Mouse (Mus musculus) heart, embryonic 10.5 days (tissue): ENCODE measurements around the gene Gli1. TPM values are rescaled to one million over a fixed set of nuclear protein-coding genes. Genes with fewer than 3 reads are reported as not detected.
A peak's percentile ranks its signal among the peaks of the same experiment; 100 is the strongest.
"Not testable (repeated sequence)": the region's sequence is repeated elsewhere in the genome, so short reads cannot be mapped to it uniquely, and the experiment has no call there.

Experiments
- DNase-seq: peaks from one replicate; pipeline ENCODE4 v3.0.0-alpha.2; 2017; ENCODE audit warnings: low spot score
- H3K27ac ChIP-seq: fragments of 300-500 bp; sonication (generic); 2 replicates; pipeline ENCODE4 v1.5.1; 2016; ENCODE audit warnings: mild to moderate bottlenecking
- H3K27me3 ChIP-seq: fragments of 300-500 bp; sonication (generic); 2 replicates; pipeline ENCODE4 v1.6.1; 2016; ENCODE audit warnings: mild to moderate bottlenecking; ENCODE audit not compliant: poor library complexity, insufficient read depth, severe bottlenecking
- H3K36me3 ChIP-seq: fragments of 300-500 bp; sonication (generic); 2 replicates; pipeline ENCODE4 v1.6.1; 2016; ENCODE audit warnings: mild to moderate bottlenecking, moderate library complexity
- H3K4me1 ChIP-seq: fragments of 300-500 bp; sonication (generic); 2 replicates; pipeline ENCODE4 v1.6.1; 2016; ENCODE audit warnings: mild to moderate bottlenecking
- H3K4me3 ChIP-seq: fragments of 300-500 bp; sonication (generic); 2 replicates; pipeline ENCODE4 v1.5.1; 2016; ENCODE audit warnings: mild to moderate bottlenecking, moderate library complexity
- H3K9me3 ChIP-seq: fragments of 300-500 bp; sonication (generic); 2 replicates; pipeline ENCODE4 v1.6.1; 2016; ENCODE audit warnings: mild to moderate bottlenecking, moderate library complexity
- WGBS: fragments of 180-500 bp; shearing (Covaris S2); methylation state at CpG from one replicate; pipeline ENCODE4 v1.1.7; 2016; 5-methylcytosine and 5-hydroxymethylcytosine counted together
- polyA plus RNA-seq: library from polyadenylated mRNA; unstranded; fragments of >200 nt; fragmentation: Nextera tagmentation; extraction: Ambion mirVana; gene quantifications from 2 replicates; pipeline ENCODE4 v1.2.1, GENCODE M21; 2016

The Gli1 gene
- polyA plus RNA-seq, 1 experiment from 2014 or later: 4.8 TPM

DNA sequence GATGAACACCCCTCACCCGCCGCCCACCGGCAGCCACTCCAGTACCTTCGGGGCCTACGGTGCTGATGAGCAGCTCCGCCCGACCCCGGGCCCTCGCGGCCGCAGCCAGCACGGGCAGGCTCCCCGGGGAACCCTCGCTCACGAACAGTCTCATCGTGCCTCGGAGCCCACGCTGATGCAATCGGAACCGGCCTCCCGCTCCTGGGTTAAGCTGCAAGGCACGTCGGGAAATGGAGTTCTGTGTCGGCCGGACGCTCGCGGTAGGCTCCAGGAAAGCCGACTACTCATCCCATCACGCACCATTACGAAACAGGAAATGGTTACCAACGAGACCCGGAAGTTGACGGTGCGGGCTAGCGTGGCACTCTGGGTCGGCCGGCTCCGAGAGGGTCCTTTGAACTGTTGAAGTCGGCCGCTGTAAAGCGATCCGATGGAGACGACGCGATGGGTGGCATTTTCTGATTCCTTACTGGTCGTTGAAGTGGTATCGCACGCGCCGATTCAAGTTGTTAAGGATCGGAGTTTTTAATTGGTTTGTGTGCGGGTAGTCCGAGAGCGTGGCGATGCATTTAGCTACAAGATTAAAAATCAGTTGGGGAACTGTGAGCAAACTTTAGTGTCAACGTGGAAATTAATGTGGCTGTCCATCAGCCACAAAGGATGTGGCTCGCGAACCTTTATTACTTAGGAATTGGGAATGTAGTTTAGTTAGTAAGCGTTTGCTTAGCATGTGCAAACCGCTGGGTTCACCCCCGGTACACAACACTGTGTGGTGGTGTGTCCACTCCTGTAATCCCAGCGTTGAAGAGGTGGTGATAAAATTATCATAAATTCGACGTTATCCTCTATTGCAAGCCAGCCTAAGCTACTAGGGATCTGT, 30.1 kb downstream of the Gli1 start, which contains the start of gene Mars:
Gene Mars (minus strand): TSS at position 311 of the 880 bp plus-strand sequence.
- under 1% methylated on average over 65 of the region's 65 CpGs for WGBS
- Histone ChIP-seq H3K36me3 (peaks cover 34% of the 10 kb centered on the region), H3K9me3 (no peaks in the 10 kb centered on the region), H3K4me3 (peak within 1 kb of the TSS; percentile 77), H3K4me1 (peaks cover 10% of the 10 kb centered on the region), H3K27ac (peak within 1 kb of the TSS; percentile 91), H3K27me3 (no peaks in the 10 kb centered on the region)
- DNase-seq: peak; percentile 97

DNA sequence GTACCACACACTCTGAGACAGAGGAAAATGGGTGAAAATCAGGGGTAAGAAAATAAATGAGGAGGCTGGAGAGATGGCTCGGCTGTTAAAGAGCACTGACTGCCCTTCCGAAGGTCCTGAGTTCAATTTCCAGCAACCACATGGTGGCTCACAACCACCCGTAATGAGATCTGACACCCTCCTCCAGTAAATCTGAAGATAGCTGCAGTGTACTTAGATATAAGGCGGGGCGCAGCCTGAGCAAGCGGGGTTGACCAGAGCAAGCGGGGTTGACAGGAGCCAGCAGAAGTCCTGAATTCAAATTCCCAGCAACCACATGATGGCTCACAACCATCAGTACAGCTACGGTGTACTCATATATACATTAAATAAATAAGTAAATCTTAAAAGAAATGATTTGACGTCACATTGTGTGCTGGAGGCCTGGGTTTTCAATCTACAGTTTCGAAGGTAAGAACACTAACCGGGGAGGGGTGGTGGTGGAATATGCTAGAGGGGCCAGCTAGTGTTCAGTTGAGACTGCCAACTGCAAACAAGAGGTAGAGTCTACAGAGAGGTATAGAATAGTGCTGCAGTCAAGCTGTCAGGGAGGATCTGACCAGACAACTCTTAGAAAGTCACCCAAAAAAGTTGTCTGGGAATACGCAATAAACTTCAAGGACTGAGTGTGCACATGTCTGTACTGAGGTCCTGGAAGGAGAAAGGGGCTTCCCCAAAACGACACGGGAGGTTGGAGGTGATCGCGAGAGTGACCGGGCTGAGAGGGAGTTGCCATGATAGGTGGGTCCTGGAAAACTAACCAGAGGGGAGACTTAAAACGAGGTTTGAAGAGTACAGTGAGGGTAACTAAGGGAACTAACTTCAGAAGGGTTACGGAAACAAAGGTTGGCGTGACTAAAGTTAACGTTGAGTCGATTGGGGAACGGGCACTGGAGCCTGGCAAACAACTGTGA, 31.0 kb downstream of the Gli1 start:
- Histone ChIP-seq H3K27ac (peak overlapping the region; percentile 91), H3K4me1 (peaks cover 10% of the 10 kb centered on the region), H3K9me3 (no peaks in the 10 kb centered on the region), H3K36me3 (peaks cover 43% of the 10 kb centered on the region), H3K4me3 (peak overlapping the region; percentile 77), H3K27me3 (no peaks in the 10 kb centered on the region)
- WGBS: 35% methylated on average over 23 of the region's 23 CpGs
- peak; percentile 85 for DNase-seq

GRCm38 (mm10) chr10:127309167-127309566, 32.6 kb downstream of the Gli1 start:
- H3K4me3 ChIP-seq, DNase-seq, H3K27ac ChIP-seq, H3K9me3 ChIP-seq, H3K4me1 ChIP-seq, H3K27me3 ChIP-seq: not testable (repeated sequence)
- H3K36me3 ChIP-seq: peaks cover 59% of the 10 kb centered on the region
- WGBS: 83% methylated on average over 3 of the region's 3 CpGs

- H3K27ac ChIP-seq: no peak overlapping the region
- DNase-seq: no peak
- peaks cover 98% of the 10 kb centered on the region for H3K36me3 ChIP-seq
- WGBS: 93% methylated on average over 11 of the region's 11 CpGs
- H3K4me1 ChIP-seq: no peaks in the 10 kb centered on the region
- no peaks in the 10 kb centered on the region for H3K27me3 ChIP-seq
- no peak overlapping the region for H3K4me3 ChIP-seq
- H3K9me3 ChIP-seq: no peaks in the 10 kb centered on the region
Observed at GRCm38 (mm10) chr10:127303136-127303535, 38.6 kb downstream of the Gli1 start.

DNA sequence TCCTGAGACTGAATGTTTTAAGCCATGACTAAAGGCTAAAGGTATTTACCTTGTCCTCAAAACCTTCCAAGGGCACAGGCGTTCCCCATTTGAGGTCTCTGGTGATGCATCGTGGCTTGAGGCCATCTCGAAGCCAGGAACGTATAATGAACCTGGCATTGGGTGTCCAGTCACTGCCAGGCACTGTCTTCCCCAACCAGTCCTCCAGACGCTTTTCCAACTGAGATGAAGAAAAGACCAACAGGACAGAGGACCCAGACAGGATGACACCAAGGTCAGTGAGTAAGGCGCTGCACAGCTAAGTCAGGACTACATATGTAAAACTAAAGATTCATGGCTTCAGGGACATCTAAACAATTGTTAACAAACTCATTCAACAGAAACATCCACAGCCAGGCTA, 41.4 kb downstream of the Gli1 start:
- H3K4me1 ChIP-seq: peaks cover 22% of the 10 kb centered on the region
- H3K9me3 ChIP-seq: no peaks in the 10 kb centered on the region
- H3K27ac ChIP-seq: no peak overlapping the region
- H3K4me3 ChIP-seq: no peak overlapping the region
- H3K27me3 ChIP-seq: no peaks in the 10 kb centered on the region
- peaks cover 98% of the 10 kb centered on the region for H3K36me3 ChIP-seq
- no peak for DNase-seq
- WGBS: 94% methylated on average over 6 of the region's 6 CpGs

DNA sequence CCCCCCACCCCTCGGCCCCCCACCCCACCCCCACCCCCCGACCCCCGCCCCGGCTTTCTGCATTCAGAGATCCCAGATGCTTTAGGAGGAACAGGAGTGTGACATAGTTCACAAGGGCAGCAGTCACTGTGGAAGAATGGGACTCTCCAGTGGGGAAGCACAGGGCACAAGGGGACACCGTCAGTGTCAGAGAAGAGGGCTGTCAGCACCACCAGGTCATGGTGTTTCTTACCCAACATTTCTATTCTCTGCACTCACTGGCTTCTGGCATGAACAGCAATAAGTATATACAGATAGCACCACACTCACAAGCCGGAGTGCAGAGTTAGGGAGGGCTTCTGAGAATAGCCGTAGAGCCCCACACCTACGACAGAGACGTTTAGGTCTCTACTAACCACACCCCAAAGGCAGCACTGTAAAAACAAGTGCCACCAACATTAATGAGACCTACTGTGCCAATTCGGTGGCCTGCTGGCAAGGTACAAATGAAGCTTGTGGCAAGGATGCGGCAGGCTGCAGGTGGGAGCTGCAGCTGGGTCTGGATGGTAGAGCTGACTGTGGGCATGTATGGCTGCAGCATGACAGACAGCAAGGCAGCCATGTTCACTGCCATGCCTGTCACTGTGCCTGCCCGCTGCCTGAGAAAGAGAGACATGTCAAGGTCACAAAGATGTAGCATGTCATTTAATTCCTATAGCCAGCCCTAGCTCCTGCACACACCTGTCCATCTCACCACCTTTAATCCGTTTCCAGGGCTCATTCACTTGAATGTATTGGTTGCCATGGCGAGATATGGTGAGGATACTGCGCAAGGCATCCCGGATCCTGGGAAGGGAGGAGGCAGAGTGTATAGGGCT, 44.5 kb downstream of the Gli1 start:
- no peaks in the 10 kb centered on the region for H3K9me3 ChIP-seq
- H3K4me1 ChIP-seq: peaks cover 37% of the 10 kb centered on the region
- DNase-seq: no peak
- H3K4me3 ChIP-seq: no peak overlapping the region
- WGBS: 74% methylated on average over 16 of the region's 16 CpGs
- H3K27ac ChIP-seq: peak overlapping the region; percentile 11; the same call in 1 of the 2 replicates
- H3K27me3 ChIP-seq: no peaks in the 10 kb centered on the region
- H3K36me3 ChIP-seq: peaks cover 92% of the 10 kb centered on the region

DNA sequence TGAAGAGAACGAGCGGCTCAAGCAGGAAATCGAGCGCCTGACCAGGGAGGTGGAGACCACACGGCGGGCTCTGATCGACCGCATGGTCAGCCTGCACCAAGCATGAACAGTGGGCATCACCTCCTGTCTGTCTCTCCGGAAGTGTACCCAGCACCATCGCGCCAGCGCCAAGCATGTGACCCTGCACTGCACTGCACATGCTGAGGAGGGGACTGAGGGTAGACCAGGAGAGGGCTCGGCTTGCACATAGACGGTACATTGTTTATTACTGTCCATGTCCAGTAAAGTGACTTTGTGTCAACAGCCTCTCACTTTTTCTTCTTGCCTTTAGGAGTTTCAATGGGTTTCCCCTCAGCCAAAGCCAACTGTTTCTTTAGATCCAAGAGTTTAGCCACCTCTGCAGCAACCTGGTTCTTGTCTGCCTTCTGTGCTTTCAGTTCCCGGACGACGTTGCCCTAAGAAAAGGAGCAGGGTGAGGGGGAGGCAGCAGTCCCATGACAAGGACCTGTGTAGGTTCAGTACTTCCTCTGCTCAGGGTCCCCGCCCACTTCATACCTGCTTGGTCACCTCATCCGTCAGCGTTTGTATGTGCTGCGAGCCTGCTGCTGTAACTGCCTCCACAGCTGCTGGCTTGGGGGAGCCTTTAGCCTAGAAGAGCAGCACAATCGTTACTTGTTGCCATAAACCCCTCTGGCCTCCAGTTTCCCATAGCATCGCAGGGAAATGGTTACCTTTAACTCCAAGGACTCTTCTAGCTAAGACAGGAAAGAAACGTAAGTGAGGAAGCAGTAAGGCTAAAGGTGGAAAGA, 45.6 kb downstream of the Gli1 start:
- H3K27ac ChIP-seq: peak overlapping the region; percentile 11; the same call in 1 of the 2 replicates
- H3K9me3 ChIP-seq: no peaks in the 10 kb centered on the region
- no peak for DNase-seq
- H3K36me3 ChIP-seq: peaks cover 82% of the 10 kb centered on the region
- H3K4me3 ChIP-seq: no peak overlapping the region
- no peaks in the 10 kb centered on the region for H3K27me3 ChIP-seq
- peaks cover 46% of the 10 kb centered on the region for H3K4me1 ChIP-seq
- WGBS: 89% methylated on average over 24 of the region's 24 CpGs

DNA sequence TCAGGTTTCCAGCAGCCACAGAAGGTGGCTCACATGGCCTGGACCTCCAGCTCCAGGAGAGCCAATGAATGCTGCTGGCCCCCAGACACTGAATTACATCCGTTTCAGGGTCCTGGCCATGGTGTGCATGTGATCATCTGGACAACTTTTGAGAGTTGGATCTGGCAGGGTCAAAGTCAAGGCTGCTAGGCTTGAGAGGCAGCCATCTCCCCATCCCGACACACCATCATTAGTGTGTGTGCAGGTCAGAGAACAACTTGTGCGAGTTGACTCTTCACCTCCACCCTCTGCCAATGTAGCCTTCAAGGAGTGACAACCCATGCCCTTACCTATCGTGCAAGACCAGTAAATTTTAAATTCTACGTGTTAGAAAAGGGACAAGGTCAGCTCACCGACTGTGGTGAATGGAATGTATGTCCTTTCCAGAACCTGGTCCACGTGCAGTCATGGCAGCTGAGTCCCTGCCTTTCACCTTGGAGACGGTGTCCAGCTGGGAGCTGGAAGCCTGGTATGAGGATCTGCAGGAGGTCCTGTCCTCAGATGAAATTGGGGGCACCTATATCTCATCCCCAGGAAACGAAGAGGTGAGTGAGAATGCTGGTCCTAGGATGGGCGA, 46.8 kb downstream of the Gli1 start:
- Histone ChIP-seq H3K9me3 (no peaks in the 10 kb centered on the region), H3K27ac (no peak overlapping the region), H3K4me1 (peaks cover 47% of the 10 kb centered on the region), H3K4me3 (no peak overlapping the region), H3K27me3 (no peaks in the 10 kb centered on the region), H3K36me3 (peaks cover 70% of the 10 kb centered on the region)
- WGBS: 85% methylated on average over 10 of the region's 10 CpGs
- DNase-seq: no peak

DNA sequence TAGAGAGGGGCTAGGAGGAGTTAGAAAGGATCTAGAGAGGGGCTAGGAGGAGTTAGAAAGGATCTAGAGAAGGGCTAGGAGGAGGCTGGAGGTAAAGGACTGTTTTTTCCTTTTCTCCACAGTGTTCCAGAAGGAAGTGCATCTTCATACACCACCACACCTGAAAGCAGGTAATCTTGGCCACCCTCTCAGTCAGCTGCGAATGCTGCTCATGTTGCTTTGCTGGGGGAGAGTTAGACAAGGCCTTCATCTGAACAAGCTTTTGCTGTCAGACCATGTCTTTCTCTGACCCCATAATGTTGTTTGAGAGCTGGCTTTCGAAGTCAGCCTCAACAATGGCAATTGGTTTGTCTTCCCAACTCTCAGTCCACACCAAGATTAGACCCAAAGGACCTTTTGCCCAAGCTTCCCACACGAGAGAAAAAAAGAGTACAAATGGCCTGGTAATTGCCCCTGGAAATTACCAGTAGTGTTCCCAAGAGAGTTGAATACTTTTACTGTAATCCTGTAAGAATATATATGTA, 48.1 kb downstream of the Gli1 start:
- peaks cover 56% of the 10 kb centered on the region for H3K36me3 ChIP-seq
- WGBS: 85% methylated on average over 3 of the region's 3 CpGs
- no peaks in the 10 kb centered on the region for H3K9me3 ChIP-seq
- no peaks in the 10 kb centered on the region for H3K27me3 ChIP-seq
- H3K4me1 ChIP-seq: peaks cover 53% of the 10 kb centered on the region
- H3K27ac ChIP-seq: 0 out of 2 replicates have a peak overlapping the region, but pooled peaks have one; percentile 36
- DNase-seq: no peak
- H3K4me3 ChIP-seq: 0 out of 2 replicates have a peak overlapping the region, but pooled peaks have one; percentile 22

DNA sequence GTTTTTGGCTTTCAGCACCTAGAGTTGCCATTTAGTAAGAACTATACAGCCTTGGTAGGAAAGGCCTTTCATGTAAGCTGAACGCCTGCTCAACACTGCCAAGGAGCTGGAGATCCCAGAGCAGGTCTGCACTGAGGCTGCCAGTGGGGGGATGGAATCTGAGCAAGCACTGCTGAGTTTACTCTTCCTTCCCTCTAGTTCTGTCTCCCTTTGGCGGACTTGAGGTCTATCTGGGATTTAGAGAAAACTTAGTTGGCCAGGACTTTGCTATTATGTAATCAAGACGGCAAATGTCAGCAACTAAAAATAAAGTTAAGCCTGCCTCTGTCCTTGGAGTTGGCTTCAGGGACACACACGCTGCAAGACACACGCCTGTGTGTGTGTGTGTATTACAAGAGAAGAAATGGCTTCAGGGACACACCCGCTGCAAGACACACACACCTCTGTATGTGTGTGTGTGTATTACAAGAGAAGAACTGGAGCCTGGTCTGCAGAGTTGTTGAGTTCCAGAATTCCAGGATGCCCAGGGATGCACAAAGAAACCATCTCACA, 48.7 kb downstream of the Gli1 start:
- Histone ChIP-seq H3K27me3 (no peaks in the 10 kb centered on the region), H3K9me3 (no peaks in the 10 kb centered on the region), H3K4me1 (peaks cover 55% of the 10 kb centered on the region), H3K36me3 (peaks cover 53% of the 10 kb centered on the region), H3K27ac (0 out of 2 replicates have a peak overlapping the region, but pooled peaks have one; percentile 36), H3K4me3 (peak overlapping the region; percentile 22; the same call in 1 of the 2 replicates)
- WGBS: 72% methylated on average over 6 of the region's 6 CpGs
- DNase-seq: no peak
